Mouse (Mus musculus) skeletal muscle tissue, adult 2 months (tissue): Measurements from ENCODE around the gene Klf7.

Experiments used
- DNase-seq: peaks from one replicate; pipeline ENCODE4 v3.0.0-alpha.2; 2012; ENCODE audit warnings: low read depth, low spot score

The Klf7 gene

GRCm38 (mm10) chr1:64066320-64067254, 55.5 kb downstream of the Klf7 start:
- DNase-seq = no peak

- DNase-seq = no peak
Measured at GRCm38 (mm10) chr1:64061488-64061887, 60.6 kb downstream of the Klf7 start.

GRCm38 (mm10) chr1:64060699-64061454, 61.2 kb downstream of the Klf7 start:
- no peak for DNase-seq

GRCm38 (mm10) chr1:64060116-64060515, 62.0 kb downstream of the Klf7 start:
- no peak for DNase-seq

GRCm38 (mm10) chr1:64056541-64056940, 65.5 kb downstream of the Klf7 start:
- no peak for DNase-seq

GRCm38 (mm10) chr1:64055978-64056377, 66.1 kb downstream of the Klf7 start:
- no peak for DNase-seq

GRCm38 (mm10) chr1:64055210-64055609, 66.9 kb downstream of the Klf7 start:
- DNase-seq = no peak

- DNase-seq = no peak
Measured at GRCm38 (mm10) chr1:64052069-64052750, 69.9 kb downstream of the Klf7 start.

GRCm38 (mm10) chr1:64048567-64048966, 73.5 kb downstream of the Klf7 start:
- no peak for DNase-seq

GRCm38 (mm10) chr1:64046802-64047156, 75.3 kb downstream of the Klf7 start:
- DNase-seq = no peak

GRCm38 (mm10) chr1:64046087-64046801, 75.8 kb downstream of the Klf7 start:
- DNase-seq = no peak

- DNase-seq = no peak
Measured at GRCm38 (mm10) chr1:64044577-64044976, 77.5 kb downstream of the Klf7 start.

- peak; percentile 36 for DNase-seq
Measured at GRCm38 (mm10) chr1:64040831-64041383, 81.2 kb downstream of the Klf7 start.

GRCm38 (mm10) chr1:64040061-64040686, 81.9 kb downstream of the Klf7 start:
- DNase-seq = peak; percentile 60

- no peak for DNase-seq
Measured at GRCm38 (mm10) chr1:64038343-64038742, 83.7 kb downstream of the Klf7 start.

GRCm38 (mm10) chr1:64037800-64038199, 84.3 kb downstream of the Klf7 start:
- DNase-seq = no peak

GRCm38 (mm10) chr1:64036881-64037452, 85.1 kb downstream of the Klf7 start:
- DNase-seq = no peak

- no peak for DNase-seq
Measured at GRCm38 (mm10) chr1:64035804-64036203, 86.3 kb downstream of the Klf7 start.

- peak; percentile 32 for DNase-seq
Measured at GRCm38 (mm10) chr1:64035087-64035791, 86.8 kb downstream of the Klf7 start.
